Mouse (Mus musculus): ENCODE results near the gene Txlna. TPM values are rescaled to one million over a fixed set of nuclear protein-coding genes. Genes with fewer than 3 reads are reported as not detected.

Txlna gene
- total and polyA plus RNA-seq, 2 experiments, result 8.2 to 15.1 TPM

- DNase-seq (ENCODE audit: extremely low read depth, low read depth, low spot score), result no peak
- Histone ChIP-seq H3K27me3 (ENCODE audit: control insufficient read depth, insufficient read depth, low read length) (no peaks in the 10 kb centered on the region), H3K4me1 (ENCODE audit: control insufficient read depth, insufficient read depth, low read length) (peaks cover 16% of the 10 kb centered on the region), H3K79me2 (ENCODE audit: control insufficient read depth, insufficient read depth, low read length) (0 out of 2 replicates have a peak, but pooled peaks cover 4% of the 10 kb centered on the region), H3K36me3 (ENCODE audit: control insufficient read depth, insufficient read depth, low read length) (no peaks in the 10 kb centered on the region), H3K27ac (replicated peaks; ENCODE audit: insufficient read depth, low read depth, low read length) (peak overlapping the region; percentile 50; the same call in 1 of the 2 replicates), H3K4me3 (ENCODE audit: insufficient read depth, low read depth, low read length) (peak overlapping the region; percentile 29; the same call in 1 of the 2 replicates), H3K9ac (ENCODE audit: low read depth, low read length) (no peak overlapping the region; the same call in 1 of the 2 replicates)
- WGBS, result 85% methylated on average over 11 of the region's 11 CpGs
- TF ChIP-seq CTCF (IDR thresholded peaks at IDR 0.05; ENCODE audit: low read depth, low read length) (no peak), POLR2A (IDR thresholded peaks at IDR 0.05; ENCODE audit: extremely low read depth, insufficient read depth, low read length) (no peak)
Observed at GRCm38 (mm10) chr4:129620419-129621282, 20.2 kb downstream of the Txlna start.

- peak within 1 kb of the TSS; percentile 79 for H3K27ac ChIP-seq (replicated peaks; ENCODE audit: insufficient read depth, low read depth, low read length)
- no peaks in the 10 kb centered on the region for H3K27me3 ChIP-seq (ENCODE audit: control insufficient read depth, insufficient read depth, low read length)
- H3K4me3 ChIP-seq (ENCODE audit: insufficient read depth, low read depth, low read length), result peak within 1 kb of the TSS; percentile 77
- H3K36me3 ChIP-seq (ENCODE audit: control insufficient read depth, insufficient read depth, low read length), result no peaks in the 10 kb centered on the region
- H3K4me1 ChIP-seq (ENCODE audit: control insufficient read depth, insufficient read depth, low read length), result peaks cover 16% of the 10 kb centered on the region
- TF ChIP-seq POLR2A (IDR thresholded peaks at IDR 0.05; ENCODE audit: extremely low read depth, insufficient read depth, low read length) (peak; percentile 94), CTCF (IDR thresholded peaks at IDR 0.05; ENCODE audit: low read depth, low read length) (no peak)
- peak; percentile 82 for DNase-seq (ENCODE audit: extremely low read depth, low read depth, low spot score)
- 2% methylated on average over 44 of the region's 44 CpGs for WGBS
- 0 out of 2 replicates have a peak, but pooled peaks cover 4% of the 10 kb centered on the region for H3K79me2 ChIP-seq (ENCODE audit: control insufficient read depth, insufficient read depth, low read length)
- peak within 1 kb of the TSS; percentile 73 for H3K9ac ChIP-seq (ENCODE audit: low read depth, low read length)
Observed at GRCm38 (mm10) chr4:129618786-129619691, 21.8 kb downstream of the Txlna start, which contains the start of gene Iqcc. Gene Iqcc (minus strand): TSS chr4:129619099.

DNA sequence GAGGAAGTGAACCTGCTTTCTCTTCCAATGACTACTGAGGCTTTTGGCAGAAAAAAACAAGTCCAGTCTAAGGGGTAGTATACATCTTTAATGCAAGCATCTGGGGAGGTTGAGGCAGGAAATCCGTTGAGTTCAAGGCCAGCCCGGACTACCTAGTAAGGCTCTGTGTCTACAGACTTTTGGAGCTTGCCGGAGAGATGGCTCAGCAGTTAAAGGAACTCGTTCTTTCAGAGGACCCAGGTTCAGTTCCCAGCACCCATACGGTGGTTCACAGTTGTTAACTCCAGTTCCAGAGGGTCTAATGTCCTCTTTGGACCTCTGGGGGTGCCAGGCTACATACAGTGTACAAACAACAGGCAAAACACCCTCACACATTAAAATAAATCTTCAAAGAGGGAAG is 22.8 kb downstream of the Txlna start:
- H3K4me1 ChIP-seq (ENCODE audit: control insufficient read depth, insufficient read depth, low read length), result peaks cover 16% of the 10 kb centered on the region
- H3K27me3 ChIP-seq (ENCODE audit: control insufficient read depth, insufficient read depth, low read length), result no peaks in the 10 kb centered on the region
- 92% methylated on average over 5 of the region's 5 CpGs for WGBS
- H3K27ac ChIP-seq (replicated peaks; ENCODE audit: insufficient read depth, low read depth, low read length), result no peak overlapping the region
- no peak overlapping the region for H3K4me3 ChIP-seq (ENCODE audit: insufficient read depth, low read depth, low read length)
- H3K79me2 ChIP-seq (ENCODE audit: control insufficient read depth, insufficient read depth, low read length), result 0 out of 2 replicates have a peak, but pooled peaks cover 4% of the 10 kb centered on the region
- no peaks in the 10 kb centered on the region for H3K36me3 ChIP-seq (ENCODE audit: control insufficient read depth, insufficient read depth, low read length)
- no peak overlapping the region; the same call in 1 of the 2 replicates for H3K9ac ChIP-seq (ENCODE audit: low read depth, low read length)
- no peak for DNase-seq (ENCODE audit: extremely low read depth, low read depth, low spot score)
- TF ChIP-seq CTCF (IDR thresholded peaks at IDR 0.05; ENCODE audit: low read depth, low read length) (no peak), POLR2A (IDR thresholded peaks at IDR 0.05; ENCODE audit: extremely low read depth, insufficient read depth, low read length) (no peak)

DNA sequence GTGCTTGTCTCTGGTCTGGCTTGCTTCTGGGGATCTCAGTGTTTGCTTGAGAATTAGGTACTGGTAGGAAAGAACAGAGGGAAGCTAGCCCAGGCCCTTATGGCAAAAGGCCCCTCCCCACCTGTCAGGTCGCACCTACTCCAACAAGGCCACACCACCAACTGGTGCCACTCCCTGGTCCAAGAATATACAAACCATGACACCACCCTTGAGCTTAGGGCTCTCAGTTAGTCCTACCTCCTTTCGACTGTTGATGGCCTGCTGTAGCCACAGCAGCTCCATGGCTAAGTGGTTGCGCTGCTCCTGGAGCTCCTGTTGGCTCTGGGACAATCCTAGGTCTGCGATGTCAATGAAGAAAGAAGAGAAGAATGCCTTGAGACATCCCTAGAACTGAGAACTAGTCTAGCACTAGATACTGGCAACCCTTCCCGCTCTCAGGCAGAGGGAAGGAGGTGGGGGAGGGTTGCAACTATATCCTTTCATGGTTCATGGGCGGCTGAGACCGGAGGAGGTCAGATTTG is 23.7 kb downstream of the Txlna start:
- no peaks in the 10 kb centered on the region for H3K36me3 ChIP-seq (ENCODE audit: control insufficient read depth, insufficient read depth, low read length)

DNA sequence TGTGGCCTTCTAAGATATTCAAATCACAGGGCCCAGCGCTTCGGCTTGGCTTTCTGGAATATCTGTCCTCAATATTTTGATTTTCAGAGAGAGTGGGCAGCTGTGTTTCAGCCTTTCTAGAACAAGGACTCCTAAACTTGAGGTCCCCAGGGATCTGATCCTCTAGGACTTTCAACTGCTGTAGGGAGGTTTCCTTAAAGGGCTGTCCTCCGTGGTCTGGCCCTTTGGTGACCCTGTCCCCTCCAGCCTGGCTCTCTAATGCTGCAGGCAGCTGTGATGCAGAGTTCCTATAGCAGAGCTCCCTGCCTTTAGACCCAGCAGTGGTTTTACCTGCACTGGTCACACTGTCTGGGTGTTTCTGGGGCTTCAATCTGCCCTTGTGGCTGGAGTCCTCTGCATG is 24.2 kb downstream of the Txlna start:
- H3K27me3 ChIP-seq (ENCODE audit: control insufficient read depth, insufficient read depth, low read length), result no peaks in the 10 kb centered on the region
- H3K79me2 ChIP-seq (ENCODE audit: control insufficient read depth, insufficient read depth, low read length), result no peaks in the 10 kb centered on the region
- no peak overlapping the region for H3K9ac ChIP-seq (ENCODE audit: low read depth, low read length)
- H3K4me1 ChIP-seq (ENCODE audit: control insufficient read depth, insufficient read depth, low read length), result peaks cover 7% of the 10 kb centered on the region; the same call in 1 of the 2 replicates
- H3K27ac ChIP-seq (replicated peaks; ENCODE audit: insufficient read depth, low read depth, low read length), result no peak overlapping the region
- WGBS, result 93% methylated on average over 3 of the region's 3 CpGs
- no peak overlapping the region for H3K4me3 ChIP-seq (ENCODE audit: insufficient read depth, low read depth, low read length)
- TF ChIP-seq POLR2A (IDR thresholded peaks at IDR 0.05; ENCODE audit: extremely low read depth, insufficient read depth, low read length) (no peak), CTCF (IDR thresholded peaks at IDR 0.05; ENCODE audit: low read depth, low read length) (no peak)
- DNase-seq (ENCODE audit: extremely low read depth, low read depth, low spot score), result no peak
- H3K36me3 ChIP-seq (ENCODE audit: control insufficient read depth, insufficient read depth, low read length), result no peaks in the 10 kb centered on the region

More for the DNA sequence above, 23.7 kb downstream of the Txlna start:
- Histone ChIP-seq H3K9ac (ENCODE audit: low read depth, low read length) (no peak overlapping the region), H3K27me3 (ENCODE audit: control insufficient read depth, insufficient read depth, low read length) (no peaks in the 10 kb centered on the region), H3K4me1 (ENCODE audit: control insufficient read depth, insufficient read depth, low read length) (peaks cover 7% of the 10 kb centered on the region; the same call in 1 of the 2 replicates), H3K79me2 (ENCODE audit: control insufficient read depth, insufficient read depth, low read length) (no peaks in the 10 kb centered on the region), H3K4me3 (ENCODE audit: insufficient read depth, low read depth, low read length) (no peak overlapping the region), H3K27ac (replicated peaks; ENCODE audit: insufficient read depth, low read depth, low read length) (no peak overlapping the region)
- no peak for DNase-seq (ENCODE audit: extremely low read depth, low read depth, low spot score)
- TF ChIP-seq CTCF (IDR thresholded peaks at IDR 0.05; ENCODE audit: low read depth, low read length) (no peak), POLR2A (IDR thresholded peaks at IDR 0.05; ENCODE audit: extremely low read depth, insufficient read depth, low read length) (no peak)
- 92% methylated on average over 7 of the region's 7 CpGs for WGBS

All from liver, adult 2 months (tissue).